Mouse (Mus musculus) midbrain, embryonic 12.5 days (tissue): ENCODE measurements around the gene Erbb3. TPM values are rescaled to one million over a fixed set of nuclear protein-coding genes. Genes with fewer than 3 reads are reported as not detected.
"Not testable (repeated sequence)": the region's sequence is repeated elsewhere in the genome, so short reads cannot be mapped to it uniquely, and the experiment has no call there.

Experiments
- ATAC-seq: fragments of 200-750 bp; cut with Nextera tagmentation; 2 replicates; pipeline ENCODE4 v1.8.0; 2017; ENCODE audit warnings: low read depth, moderate TSS enrichment, moderate library complexity; ENCODE audit not compliant: low FRiP score
- H3K27ac ChIP-seq: fragments of 300-500 bp; sonication (generic); replicated peaks from 2 replicates; pipeline ENCODE4 v1.5.1; 2016; ENCODE audit warnings: mild to moderate bottlenecking
- H3K27me3 ChIP-seq: fragments of 300-500 bp; sonication (generic); 2 replicates; pipeline ENCODE4 v1.6.1; 2016; ENCODE audit warnings: mild to moderate bottlenecking
- H3K36me3 ChIP-seq: fragments of 300-500 bp; sonication (generic); 2 replicates; pipeline ENCODE4 v1.6.1; 2016
- H3K4me1 ChIP-seq: fragments of 300-500 bp; sonication (generic); 2 replicates; pipeline ENCODE4 v1.6.1; 2016
- H3K4me2 ChIP-seq: fragments of 300-500 bp; sonication (generic); replicated peaks from 2 replicates; pipeline ENCODE4 v1.6.1; 2016; ENCODE audit warnings: mild to moderate bottlenecking, moderate library complexity
- H3K4me3 ChIP-seq: fragments of 300-500 bp; sonication (generic); 2 replicates; pipeline ENCODE4 v1.5.1; 2016; ENCODE audit warnings: mild to moderate bottlenecking
- H3K9ac ChIP-seq: fragments of 300-500 bp; sonication (generic); replicated peaks from 2 replicates; pipeline ENCODE4 v1.6.1; 2016; ENCODE audit warnings: mild to moderate bottlenecking, moderate library complexity
- H3K9me3 ChIP-seq: fragments of 300-500 bp; sonication (generic); 2 replicates; pipeline ENCODE4 v1.6.1; 2016; ENCODE audit warnings: mild to moderate bottlenecking
- WGBS: fragments of 180-500 bp; shearing (Covaris S2); methylation state at CpG from one replicate; pipeline ENCODE4 v1.1.7; 2016; 5-methylcytosine and 5-hydroxymethylcytosine counted together
- polyA plus RNA-seq: library from polyadenylated mRNA; unstranded; fragments of >200 nt; fragmentation: Nextera tagmentation; extraction: Ambion mirVana; gene quantifications from 2 replicates; pipeline ENCODE4 v1.2.1, GENCODE M21; 2016

Gene Erbb3
- polyA plus RNA-seq, 1 experiment from 2014 or later = 0.94 TPM

- Histone ChIP-seq H3K4me2 (no peak overlapping the region), H3K27ac (no peak overlapping the region), H3K9me3 (no peaks in the 10 kb centered on the region), H3K36me3 (peaks cover 30% of the 10 kb centered on the region), H3K27me3 (no peaks in the 10 kb centered on the region), H3K4me3 (no peak overlapping the region), H3K9ac (no peak overlapping the region), H3K4me1 (peaks cover 7% of the 10 kb centered on the region)
- no peak for ATAC-seq
- 84% methylated on average over 4 of the region's 4 CpGs for WGBS
Observed at GRCm38 (mm10) chr10:128622702-128623101, 33.2 kb upstream of the Erbb3 start.

GRCm38 (mm10) chr10:128621986-128622520 is 32.6 kb upstream of the Erbb3 start:
- no peak for ATAC-seq
- Histone ChIP-seq H3K9me3 (no peaks in the 10 kb centered on the region), H3K9ac (no peak overlapping the region), H3K36me3 (peaks cover 30% of the 10 kb centered on the region), H3K4me2 (no peak overlapping the region), H3K27ac (no peak overlapping the region), H3K27me3 (no peaks in the 10 kb centered on the region), H3K4me1 (peaks cover 7% of the 10 kb centered on the region), H3K4me3 (no peak overlapping the region)
- WGBS = 81% methylated on average over 3 of the region's 3 CpGs

GRCm38 (mm10) chr10:128620241-128620640 is 30.8 kb upstream of the Erbb3 start:
- H3K9ac ChIP-seq = no peak overlapping the region
- peaks cover 28% of the 10 kb centered on the region for H3K36me3 ChIP-seq
- H3K27ac ChIP-seq = no peak overlapping the region
- ATAC-seq = no peak
- peaks cover 3% of the 10 kb centered on the region for H3K4me1 ChIP-seq
- H3K27me3 ChIP-seq = no peaks in the 10 kb centered on the region
- no peaks in the 10 kb centered on the region for H3K9me3 ChIP-seq
- H3K4me3 ChIP-seq = no peak overlapping the region
- no peak overlapping the region for H3K4me2 ChIP-seq

GRCm38 (mm10) chr10:128619148-128619547 is 29.7 kb upstream of the Erbb3 start:
- H3K4me1 ChIP-seq, H3K9me3 ChIP-seq, ATAC-seq, H3K4me2 ChIP-seq, H3K27me3 ChIP-seq, H3K4me3 ChIP-seq, H3K27ac ChIP-seq, H3K9ac ChIP-seq: not testable (repeated sequence)
- peaks cover 17% of the 10 kb centered on the region for H3K36me3 ChIP-seq
- WGBS = 83% methylated on average over 5 of the region's 5 CpGs

GRCm38 (mm10) chr10:128618570-128618969 is 29.1 kb upstream of the Erbb3 start:
- H3K4me2 ChIP-seq = no peak overlapping the region
- H3K9ac ChIP-seq = no peak overlapping the region
- no peaks in the 10 kb centered on the region for H3K4me1 ChIP-seq
- no peak for ATAC-seq
- no peaks in the 10 kb centered on the region for H3K9me3 ChIP-seq
- no peaks in the 10 kb centered on the region for H3K27me3 ChIP-seq
- H3K36me3 ChIP-seq = peaks cover 11% of the 10 kb centered on the region
- H3K4me3 ChIP-seq = no peak overlapping the region
- WGBS = 89% methylated on average over 1 of the region's 1 CpGs
- no peak overlapping the region for H3K27ac ChIP-seq

- H3K4me3 ChIP-seq, H3K27ac ChIP-seq, H3K4me2 ChIP-seq, H3K27me3 ChIP-seq, H3K36me3 ChIP-seq, H3K9ac ChIP-seq, ATAC-seq, H3K4me1 ChIP-seq, H3K9me3 ChIP-seq: not testable (repeated sequence)
- 87% methylated on average over 6 of the region's 7 CpGs for WGBS
Observed at GRCm38 (mm10) chr10:128615798-128616448, 26.5 kb upstream of the Erbb3 start.

- Histone ChIP-seq H3K4me1 (no peaks in the 10 kb centered on the region), H3K4me3 (no peak overlapping the region), H3K9ac (no peak overlapping the region), H3K27ac (no peak overlapping the region), H3K9me3 (no peaks in the 10 kb centered on the region), H3K27me3 (no peaks in the 10 kb centered on the region), H3K36me3 (no peaks in the 10 kb centered on the region), H3K4me2 (no peak overlapping the region)
- WGBS = 56% methylated on average over 3 of the region's 3 CpGs
- no peak for ATAC-seq
Observed at GRCm38 (mm10) chr10:128614934-128615333, 25.5 kb upstream of the Erbb3 start.

- H3K27me3 ChIP-seq, H3K36me3 ChIP-seq, H3K4me3 ChIP-seq, H3K4me2 ChIP-seq, H3K9ac ChIP-seq, ATAC-seq, H3K9me3 ChIP-seq, H3K4me1 ChIP-seq, H3K27ac ChIP-seq: not testable (repeated sequence)
- 73% methylated on average over 4 of the region's 4 CpGs for WGBS
Observed at GRCm38 (mm10) chr10:128613820-128614219, 24.4 kb upstream of the Erbb3 start.

- no peak overlapping the region for H3K27ac ChIP-seq
- no peaks in the 10 kb centered on the region for H3K27me3 ChIP-seq
- H3K9me3 ChIP-seq = no peaks in the 10 kb centered on the region
- no peak overlapping the region for H3K9ac ChIP-seq
- no peak overlapping the region for H3K4me2 ChIP-seq
- 0 out of 2 replicates have a peak, but pooled peaks have one; percentile 16 for ATAC-seq
- no peaks in the 10 kb centered on the region for H3K4me1 ChIP-seq
- H3K4me3 ChIP-seq = no peak overlapping the region
- H3K36me3 ChIP-seq = no peaks in the 10 kb centered on the region
- 41% methylated on average over 6 of the region's 6 CpGs for WGBS
Observed at GRCm38 (mm10) chr10:128613154-128613440, 23.6 kb upstream of the Erbb3 start.

GRCm38 (mm10) chr10:128612433-128613153 is 23.1 kb upstream of the Erbb3 start:
- H3K9ac ChIP-seq = no peak overlapping the region
- H3K36me3 ChIP-seq = no peaks in the 10 kb centered on the region
- no peaks in the 10 kb centered on the region for H3K4me1 ChIP-seq
- WGBS = 18% methylated on average over 16 of the region's 16 CpGs
- H3K4me3 ChIP-seq = no peak overlapping the region
- ATAC-seq = peak; percentile 19; the same call in 1 of the 2 replicates
- H3K27ac ChIP-seq = no peak overlapping the region
- H3K27me3 ChIP-seq = no peaks in the 10 kb centered on the region
- H3K9me3 ChIP-seq = no peaks in the 10 kb centered on the region
- no peak overlapping the region; the same call in 1 of the 2 replicates for H3K4me2 ChIP-seq

- no peak overlapping the region for H3K27ac ChIP-seq
- no peaks in the 10 kb centered on the region for H3K27me3 ChIP-seq
- H3K4me2 ChIP-seq = no peak overlapping the region
- ATAC-seq = no peak
- no peaks in the 10 kb centered on the region for H3K36me3 ChIP-seq
- no peak overlapping the region for H3K9ac ChIP-seq
- H3K4me3 ChIP-seq = no peak overlapping the region
- 40% methylated on average over 2 of the region's 2 CpGs for WGBS
- H3K4me1 ChIP-seq = no peaks in the 10 kb centered on the region
- no peaks in the 10 kb centered on the region for H3K9me3 ChIP-seq
Observed at GRCm38 (mm10) chr10:128606483-128606882, 17.0 kb upstream of the Erbb3 start.

- Histone ChIP-seq H3K4me3 (no peak overlapping the region), H3K4me1 (no peaks in the 10 kb centered on the region), H3K36me3 (no peaks in the 10 kb centered on the region), H3K9ac (no peak overlapping the region), H3K4me2 (no peak overlapping the region), H3K27ac (no peak overlapping the region), H3K27me3 (no peaks in the 10 kb centered on the region), H3K9me3 (no peaks in the 10 kb centered on the region)
- ATAC-seq = no peak
- 91% methylated on average over 4 of the region's 4 CpGs for WGBS
Observed at GRCm38 (mm10) chr10:128602470-128603128, 13.1 kb upstream of the Erbb3 start.
